Mouse (Mus musculus): ENCODE measurements around the gene Olfr571.

DNA sequence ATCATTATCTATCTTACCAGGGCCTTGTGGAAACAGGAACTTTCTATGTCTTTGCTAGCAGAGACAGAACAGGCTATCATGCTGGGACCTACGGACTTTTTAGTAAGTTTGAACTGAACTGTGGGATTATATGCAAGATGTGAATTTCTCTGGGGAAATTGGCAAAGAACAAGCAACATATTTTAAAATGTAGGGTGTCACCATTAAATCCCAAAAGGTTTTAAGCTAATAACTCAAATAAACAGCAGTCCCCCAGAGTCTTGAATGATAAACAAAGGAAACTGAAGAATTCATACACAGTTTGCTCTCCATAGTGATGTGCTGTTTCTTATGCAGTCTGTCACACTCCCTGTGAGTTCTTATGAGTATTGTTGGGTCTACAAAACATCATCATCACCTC lies 58.7 kb downstream of the Olfr571 start, which contains the start of gene Olfr566:
- TF ChIP-seq CTCF (IDR thresholded peaks at IDR 0.05) (no peak), EP300 (IDR thresholded peaks at IDR 0.05) (no peak)
